Mouse (Mus musculus) embryonic fibroblast, embryonic 13.5 days (primary cell): ENCODE results near the gene Ccpg1. TPM values are rescaled to one million over a fixed set of nuclear protein-coding genes. Genes with fewer than 3 reads are reported as not detected.

Experiments used
- H3K27ac ChIP-seq: 2 replicates; pipeline ENCODE4 v1.5.1; 2012; ENCODE audit warnings: low read length, control low read depth, inconsistent platforms; ENCODE audit not compliant: insufficient read depth
- H3K4me1 ChIP-seq: 2 replicates; pipeline ENCODE4 v1.6.1; 2011; ENCODE audit warnings: low read length; ENCODE audit not compliant: control insufficient read depth, insufficient read depth
- H3K4me3 ChIP-seq: 2 replicates; pipeline ENCODE4 v1.5.1; 2011; ENCODE audit warnings: mild to moderate bottlenecking, control low read depth, low read length; ENCODE audit not compliant: insufficient read depth
- CTCF ChIP-seq: IDR thresholded peaks from 2 replicates; pipeline ENCODE4 v1.5.1; 2011; ENCODE audit warnings: mild to moderate bottlenecking, control low read depth, low read length, moderate library complexity, borderline replicate concordance; ENCODE audit not compliant: insufficient read depth
- POLR2A ChIP-seq: IDR thresholded peaks from 2 replicates; pipeline ENCODE4 v1.6.1; 2011; ENCODE audit warnings: low read depth, mild to moderate bottlenecking, control low read depth, low read length, moderate library complexity
- polyA plus RNA-seq: library from polyadenylated mRNA; stranded (reverse); fragments of >200 nt; gene quantifications from 2 replicates; pipeline ENCODE4 v1.2.4, GENCODE M21; 2011; ENCODE audit warnings: low read depth; ENCODE audit not compliant: missing spikeins, insufficient read length

Gene Ccpg1
- polyA plus RNA-seq, 1 experiment, result 28.1 TPM

- Histone ChIP-seq H3K4me3 (no peak overlapping the region), H3K27ac (no peak overlapping the region), H3K4me1 (no peaks in the 10 kb centered on the region)
- TF ChIP-seq POLR2A (no peak), CTCF (no peak)
Measured at GRCm38 (mm10) chr9:72991420-72991819, 6.2 kb downstream of the Ccpg1 start.

GRCm38 (mm10) chr9:72992576-72992975, 7.3 kb downstream of the Ccpg1 start:
- TF ChIP-seq POLR2A (no peak), CTCF (no peak)
- Histone ChIP-seq H3K4me3 (no peak overlapping the region), H3K4me1 (no peaks in the 10 kb centered on the region), H3K27ac (no peak overlapping the region)

GRCm38 (mm10) chr9:72996167-72996566, 10.9 kb downstream of the Ccpg1 start:
- no peaks in the 10 kb centered on the region for H3K4me1 ChIP-seq
- no peak overlapping the region for H3K27ac ChIP-seq
- TF ChIP-seq CTCF (no peak), POLR2A (no peak)
- no peak overlapping the region for H3K4me3 ChIP-seq

GRCm38 (mm10) chr9:72996806-72997205, 11.6 kb downstream of the Ccpg1 start:
- no peak for TF ChIP-seq CTCF
- TF ChIP-seq POLR2A, result no peak
- no peak overlapping the region for H3K4me3 ChIP-seq
- H3K4me1 ChIP-seq, result no peaks in the 10 kb centered on the region
- no peak overlapping the region for H3K27ac ChIP-seq

- Histone ChIP-seq H3K4me3 (no peak overlapping the region), H3K27ac (no peak overlapping the region)
- no peak for TF ChIP-seq POLR2A
- TF ChIP-seq CTCF, result no peak
Measured at GRCm38 (mm10) chr9:73000487-73000886, 15.3 kb downstream of the Ccpg1 start.

GRCm38 (mm10) chr9:73001314-73002011, 16.2 kb downstream of the Ccpg1 start:
- no peaks in the 10 kb centered on the region for H3K4me1 ChIP-seq
- no peak overlapping the region for H3K4me3 ChIP-seq
- H3K27ac ChIP-seq, result no peak overlapping the region
- TF ChIP-seq CTCF (no peak), POLR2A (no peak)

More at GRCm38 (mm10) chr9:73000487-73000886, 15.3 kb downstream of the Ccpg1 start:
- H3K4me1 ChIP-seq, result no peaks in the 10 kb centered on the region

- Histone ChIP-seq H3K27ac (no peak overlapping the region), H3K4me1 (no peaks in the 10 kb centered on the region), H3K4me3 (no peak overlapping the region)
- no peak for TF ChIP-seq CTCF
- no peak for TF ChIP-seq POLR2A
Measured at GRCm38 (mm10) chr9:73002177-73002576, 16.9 kb downstream of the Ccpg1 start.

- TF ChIP-seq POLR2A (no peak), CTCF (no peak)
Measured at GRCm38 (mm10) chr9:73004076-73004475, 18.8 kb downstream of the Ccpg1 start.

GRCm38 (mm10) chr9:73005106-73005505, 19.9 kb downstream of the Ccpg1 start:
- no peak overlapping the region for H3K4me3 ChIP-seq
- TF ChIP-seq POLR2A (no peak), CTCF (no peak)
- H3K27ac ChIP-seq, result no peak overlapping the region
- no peaks in the 10 kb centered on the region for H3K4me1 ChIP-seq

More at GRCm38 (mm10) chr9:73004076-73004475, 18.8 kb downstream of the Ccpg1 start:
- Histone ChIP-seq H3K4me3 (no peak overlapping the region), H3K27ac (no peak overlapping the region), H3K4me1 (no peaks in the 10 kb centered on the region)

GRCm38 (mm10) chr9:73006175-73006574, 20.9 kb downstream of the Ccpg1 start:
- Histone ChIP-seq H3K4me3 (no peak overlapping the region), H3K4me1 (no peaks in the 10 kb centered on the region), H3K27ac (no peak overlapping the region)
- TF ChIP-seq CTCF (no peak), POLR2A (no peak)
